Mouse (Mus musculus) liver, embryonic 13.5 days (tissue): ENCODE measurements around the gene Eml3. TPM values are rescaled to one million over a fixed set of nuclear protein-coding genes. Genes with fewer than 3 reads are reported as not detected.

ENCODE experiments used
- ATAC-seq: fragments of 200-750 bp; cut with Nextera tagmentation; 2 replicates; pipeline ENCODE4 v1.8.0; 2017; ENCODE audit warnings: low read depth, mild to moderate bottlenecking, moderate number of reproducible peaks, moderate library complexity
- DNase-seq: peaks from one replicate; pipeline ENCODE4 v3.0.0; 2022
- H3K27ac ChIP-seq: fragments of 300-500 bp; sonication (generic); 2 replicates; pipeline ENCODE4 v1.5.1; 2015; ENCODE audit warnings: moderate library complexity, mild to moderate bottlenecking, inconsistent platforms
- H3K27me3 ChIP-seq: fragments of 300-500 bp; sonication (generic); 2 replicates; pipeline ENCODE4 v1.6.1; 2015; ENCODE audit warnings: mild to moderate bottlenecking, inconsistent platforms
- H3K36me3 ChIP-seq: fragments of 300-500 bp; sonication (generic); 2 replicates; pipeline ENCODE4 v1.6.1; 2015; ENCODE audit warnings: mild to moderate bottlenecking, inconsistent platforms
- H3K4me1 ChIP-seq: fragments of 300-500 bp; sonication (generic); replicated peaks from 2 replicates; pipeline ENCODE4 v1.6.1; 2015; ENCODE audit warnings: inconsistent platforms
- H3K4me2 ChIP-seq: fragments of 300-500 bp; sonication (generic); 2 replicates; pipeline ENCODE4 v1.6.1; 2015; ENCODE audit warnings: inconsistent platforms, mild to moderate bottlenecking, moderate library complexity
- H3K4me3 ChIP-seq: fragments of 300-500 bp; sonication (generic); replicated peaks from 2 replicates; pipeline ENCODE4 v1.5.1; 2015; ENCODE audit warnings: mild to moderate bottlenecking, inconsistent platforms
- H3K9ac ChIP-seq: fragments of 300-500 bp; sonication (generic); 2 replicates; pipeline ENCODE4 v1.6.1; 2015; ENCODE audit warnings: mild to moderate bottlenecking, inconsistent platforms
- H3K9me3 ChIP-seq: fragments of 300-500 bp; sonication (generic); replicated peaks from 2 replicates; pipeline ENCODE4 v1.6.1; 2016; ENCODE audit warnings: inconsistent platforms
- WGBS: fragments of 180-500 bp; shearing (Covaris S2); methylation state at CpG from one replicate; pipeline ENCODE4 v1.1.7; 2015; ENCODE audit not compliant: insufficient replicate concordance; 5-methylcytosine and 5-hydroxymethylcytosine counted together
- polyA plus RNA-seq: library from polyadenylated mRNA; unstranded; fragments of >200 nt; fragmentation: Nextera tagmentation; extraction: Ambion mirVana; gene quantifications from 2 replicates; pipeline ENCODE4 v1.2.1, GENCODE M21; 2015

The Eml3 gene
- polyA plus RNA-seq, 1 experiment from 2014 or later, result 15.2 TPM

- no peak for DNase-seq
- Histone ChIP-seq H3K36me3 (peaks cover 100% of the 10 kb centered on the region), H3K4me1 (peaks cover 21% of the 10 kb centered on the region), H3K9ac (no peak overlapping the region), H3K27ac (no peak overlapping the region), H3K4me2 (no peak overlapping the region), H3K27me3 (no peaks in the 10 kb centered on the region), H3K4me3 (no peak overlapping the region), H3K9me3 (no peaks in the 10 kb centered on the region)
- 83% methylated on average over 2 of the region's 2 CpGs for WGBS
- no peak for ATAC-seq
Measured at GRCm38 (mm10) chr19:8975491-8975890, 46.1 kb downstream of the Eml3 start.

- no peak overlapping the region for H3K4me2 ChIP-seq
- no peak overlapping the region for H3K27ac ChIP-seq
- H3K9ac ChIP-seq, result no peak overlapping the region
- no peaks in the 10 kb centered on the region for H3K9me3 ChIP-seq
- no peak for DNase-seq
- no peak for ATAC-seq
- WGBS, result 58% methylated on average over 3 of the region's 3 CpGs
- H3K36me3 ChIP-seq, result peaks cover 97% of the 10 kb centered on the region
- H3K4me1 ChIP-seq, result peaks cover 25% of the 10 kb centered on the region
- no peak overlapping the region for H3K4me3 ChIP-seq
- no peaks in the 10 kb centered on the region for H3K27me3 ChIP-seq
Measured at GRCm38 (mm10) chr19:8976535-8976934, 47.2 kb downstream of the Eml3 start.

- no peak overlapping the region for H3K9ac ChIP-seq
Measured at GRCm38 (mm10) chr19:8980771-8981170, 51.4 kb downstream of the Eml3 start.

GRCm38 (mm10) chr19:8981450-8982168 lies 52.3 kb downstream of the Eml3 start:
- no peak overlapping the region for H3K4me3 ChIP-seq
- H3K36me3 ChIP-seq, result peaks cover 46% of the 10 kb centered on the region
- WGBS, result 53% methylated on average over 2 of the region's 2 CpGs
- no peak for ATAC-seq
- peaks cover 42% of the 10 kb centered on the region for H3K4me1 ChIP-seq
- peaks cover 7% of the 10 kb centered on the region; the same call in 1 of the 2 replicates for H3K27me3 ChIP-seq
- DNase-seq, result no peak
- H3K4me2 ChIP-seq, result no peak overlapping the region
- H3K27ac ChIP-seq, result no peak overlapping the region
- no peak overlapping the region for H3K9ac ChIP-seq
- no peaks in the 10 kb centered on the region for H3K9me3 ChIP-seq

More at GRCm38 (mm10) chr19:8980771-8981170, 51.4 kb downstream of the Eml3 start:
- DNase-seq (no peak), ATAC-seq (no peak)
- H3K36me3 ChIP-seq, result peaks cover 54% of the 10 kb centered on the region
- H3K4me1 ChIP-seq, result peaks cover 42% of the 10 kb centered on the region
- WGBS, result 33% methylated on average over 5 of the region's 5 CpGs
- H3K4me3 ChIP-seq, result no peak overlapping the region
- no peaks in the 10 kb centered on the region for H3K9me3 ChIP-seq
- H3K27me3 ChIP-seq, result 0 out of 2 replicates have a peak, but pooled peaks cover 3% of the 10 kb centered on the region
- H3K4me2 ChIP-seq, result no peak overlapping the region
- no peak overlapping the region for H3K27ac ChIP-seq

- Histone ChIP-seq H3K4me3 (no peak overlapping the region), H3K4me1 (peaks cover 42% of the 10 kb centered on the region), H3K9ac (no peak overlapping the region), H3K9me3 (no peaks in the 10 kb centered on the region), H3K27ac (peak overlapping the region; percentile 38; the same call in 1 of the 2 replicates), H3K36me3 (peaks cover 37% of the 10 kb centered on the region), H3K27me3 (peaks cover 17% of the 10 kb centered on the region), H3K4me2 (no peak overlapping the region)
- 33% methylated on average over 5 of the region's 5 CpGs for WGBS
- no peak for DNase-seq
- no peak for ATAC-seq
Measured at GRCm38 (mm10) chr19:8982303-8983149, 53.2 kb downstream of the Eml3 start.

GRCm38 (mm10) chr19:8983150-8983650 lies 53.8 kb downstream of the Eml3 start:
- no peak overlapping the region for H3K9ac ChIP-seq
- peak overlapping the region; percentile 55; the same call in 1 of the 2 replicates for H3K27ac ChIP-seq
- peak; percentile 39; the same call in 1 of the 2 replicates for ATAC-seq

GRCm38 (mm10) chr19:8984255-8984868 lies 55.0 kb downstream of the Eml3 start:
- H3K4me3 ChIP-seq, result no peak overlapping the region
- H3K27me3 ChIP-seq, result peaks cover 35% of the 10 kb centered on the region
- 38% methylated on average over 7 of the region's 7 CpGs for WGBS
- H3K27ac ChIP-seq, result no peak overlapping the region
- no peak overlapping the region for H3K4me2 ChIP-seq
- no peak overlapping the region for H3K9ac ChIP-seq
- ATAC-seq (no peak), DNase-seq (no peak)
- H3K4me1 ChIP-seq, result peaks cover 54% of the 10 kb centered on the region
- H3K9me3 ChIP-seq, result no peaks in the 10 kb centered on the region
- peaks cover 18% of the 10 kb centered on the region for H3K36me3 ChIP-seq

More at GRCm38 (mm10) chr19:8983150-8983650, 53.8 kb downstream of the Eml3 start:
- H3K4me1 ChIP-seq, result peaks cover 47% of the 10 kb centered on the region
- WGBS, result 16% methylated on average over 4 of the region's 4 CpGs
- H3K4me2 ChIP-seq, result no peak overlapping the region
- H3K9me3 ChIP-seq, result no peaks in the 10 kb centered on the region
- no peak for DNase-seq
- H3K36me3 ChIP-seq, result peaks cover 30% of the 10 kb centered on the region
- no peak overlapping the region for H3K4me3 ChIP-seq
- H3K27me3 ChIP-seq, result peaks cover 23% of the 10 kb centered on the region

GRCm38 (mm10) chr19:8985891-8986290 lies 56.5 kb downstream of the Eml3 start:
- Histone ChIP-seq H3K4me2 (no peak overlapping the region), H3K9ac (no peak overlapping the region), H3K36me3 (peaks cover 3% of the 10 kb centered on the region; the same call in 1 of the 2 replicates), H3K9me3 (no peaks in the 10 kb centered on the region), H3K27ac (no peak overlapping the region), H3K4me3 (no peak overlapping the region), H3K4me1 (peaks cover 63% of the 10 kb centered on the region), H3K27me3 (peaks cover 50% of the 10 kb centered on the region)
- 66% methylated on average over 5 of the region's 5 CpGs for WGBS
- ATAC-seq (no peak), DNase-seq (no peak)

GRCm38 (mm10) chr19:8987816-8988215 lies 58.5 kb downstream of the Eml3 start:
- no peak overlapping the region for H3K4me2 ChIP-seq
- no peaks in the 10 kb centered on the region for H3K9me3 ChIP-seq
- H3K4me1 ChIP-seq, result peaks cover 52% of the 10 kb centered on the region
- H3K9ac ChIP-seq, result no peak overlapping the region
- 57% methylated on average over 2 of the region's 2 CpGs for WGBS
- no peaks in the 10 kb centered on the region for H3K36me3 ChIP-seq
- no peak overlapping the region for H3K27ac ChIP-seq
- peaks cover 63% of the 10 kb centered on the region for H3K27me3 ChIP-seq
- ATAC-seq, result no peak
- no peak for DNase-seq
- H3K4me3 ChIP-seq, result no peak overlapping the region

GRCm38 (mm10) chr19:8988346-8989065 lies 59.2 kb downstream of the Eml3 start:
- H3K4me3 ChIP-seq, result peak overlapping the region; percentile 61
- H3K36me3 ChIP-seq, result no peaks in the 10 kb centered on the region
- peak overlapping the region; percentile 85 for H3K4me2 ChIP-seq
- no peaks in the 10 kb centered on the region for H3K9me3 ChIP-seq
- H3K27me3 ChIP-seq, result peaks cover 63% of the 10 kb centered on the region
- 31% methylated on average over 15 of the region's 15 CpGs for WGBS
- DNase-seq, result no peak
- no peak for ATAC-seq
- no peak overlapping the region for H3K27ac ChIP-seq
- 0 out of 2 replicates have a peak overlapping the region, but pooled peaks have one; percentile 63 for H3K9ac ChIP-seq
- H3K4me1 ChIP-seq, result peaks cover 51% of the 10 kb centered on the region
